Mouse (Mus musculus) layer of hippocampus, adult 9-10 months (tissue): ENCODE data around the gene Lrrc52.

Source experiments
- DNase-seq: peaks from one replicate; pipeline ENCODE4 v3.0.0; 2022; ENCODE audit warnings: low spot score

Gene Lrrc52

GRCm38 (mm10) chr1:167466765-167467426, at the start of gene Lrrc52:
Gene Lrrc52, minus strand, starts transcription at chr1:167466780.
- DNase-seq: no peak

- DNase-seq: no peak
Observed at GRCm38 (mm10) chr1:167511621-167512020, 45.0 kb upstream of the Lrrc52 start.

- DNase-seq: no peak
Observed at GRCm38 (mm10) chr1:167506048-167506447, 39.5 kb upstream of the Lrrc52 start.

GRCm38 (mm10) chr1:167505427-167505826, 38.8 kb upstream of the Lrrc52 start:
- DNase-seq: no peak

GRCm38 (mm10) chr1:167499097-167499850, 32.7 kb upstream of the Lrrc52 start:
- DNase-seq: no peak

- DNase-seq: no peak
Observed at GRCm38 (mm10) chr1:167497991-167498390, 31.4 kb upstream of the Lrrc52 start.

GRCm38 (mm10) chr1:167497560-167497959, 31.0 kb upstream of the Lrrc52 start:
- no peak for DNase-seq

GRCm38 (mm10) chr1:167491501-167491900, 24.9 kb upstream of the Lrrc52 start:
- no peak for DNase-seq

- no peak for DNase-seq
Observed at GRCm38 (mm10) chr1:167487933-167488332, 21.4 kb upstream of the Lrrc52 start.

GRCm38 (mm10) chr1:167486959-167487680, 20.5 kb upstream of the Lrrc52 start:
- no peak for DNase-seq

- no peak for DNase-seq
Observed at GRCm38 (mm10) chr1:167482863-167483262, 16.3 kb upstream of the Lrrc52 start.

- peak; percentile 15 for DNase-seq
Observed at GRCm38 (mm10) chr1:167473585-167473984, 7.0 kb upstream of the Lrrc52 start.

- DNase-seq: no peak
Observed at GRCm38 (mm10) chr1:167467916-167468315, 1.3 kb upstream of the Lrrc52 start.

GRCm38 (mm10) chr1:167457311-167457710, 9.3 kb downstream of the Lrrc52 start:
- DNase-seq: no peak

- no peak for DNase-seq
Observed at GRCm38 (mm10) chr1:167453048-167453447, 13.5 kb downstream of the Lrrc52 start.

GRCm38 (mm10) chr1:167452456-167452855, 14.1 kb downstream of the Lrrc52 start:
- no peak for DNase-seq

- DNase-seq: no peak
Observed at GRCm38 (mm10) chr1:167448598-167448997, 18.0 kb downstream of the Lrrc52 start.

- no peak for DNase-seq
Observed at GRCm38 (mm10) chr1:167448088-167448487, 18.5 kb downstream of the Lrrc52 start.

- no peak for DNase-seq
Observed at GRCm38 (mm10) chr1:167446516-167446915, 20.1 kb downstream of the Lrrc52 start.

- no peak for DNase-seq
Observed at GRCm38 (mm10) chr1:167445167-167445566, 21.4 kb downstream of the Lrrc52 start.

GRCm38 (mm10) chr1:167438231-167438885, 28.2 kb downstream of the Lrrc52 start:
- no peak for DNase-seq

GRCm38 (mm10) chr1:167437091-167437490, 29.5 kb downstream of the Lrrc52 start:
- no peak for DNase-seq
